ENCODE assay signal across 8 mouse cellular contexts in the genomic region with DNA sequence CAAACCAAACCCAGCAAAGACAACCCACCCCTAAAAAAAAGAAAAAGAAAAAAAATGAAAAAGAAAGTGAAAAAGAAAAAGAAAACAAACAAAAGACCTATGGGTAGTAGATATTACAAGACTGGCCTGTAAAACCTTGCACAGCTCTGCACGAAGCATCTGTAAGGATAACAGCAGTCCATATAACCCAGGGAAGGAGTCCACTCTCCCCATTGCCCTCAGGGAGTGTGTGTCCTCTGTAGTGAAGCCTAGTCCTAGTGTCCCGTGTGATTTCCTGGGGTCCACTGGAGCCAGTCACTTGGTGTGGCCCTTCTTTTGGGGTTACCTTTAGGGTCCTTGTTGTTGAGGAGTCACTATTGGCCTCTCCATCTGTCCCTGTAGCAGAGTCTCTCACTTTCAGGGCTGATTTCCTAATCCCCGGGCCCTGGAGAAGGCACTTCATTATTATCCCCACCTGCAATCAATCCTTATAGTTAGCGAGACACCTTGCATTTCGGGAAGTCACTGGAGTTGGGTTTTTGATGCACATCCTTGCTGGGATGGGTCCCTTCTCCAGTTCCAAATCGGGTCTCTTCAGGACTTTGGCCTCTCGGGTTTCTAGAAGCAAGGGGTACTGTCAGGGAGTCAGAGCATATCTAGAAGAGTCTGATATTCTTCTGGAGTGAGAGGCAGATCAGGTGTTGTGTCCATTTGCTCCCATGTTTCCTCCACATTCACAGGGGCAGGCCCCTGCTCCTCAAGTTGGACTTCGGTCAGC. TPM values are rescaled to one million over a fixed set of nuclear protein-coding genes. Genes with fewer than 3 reads are reported as not detected.
DNase-seq lines count a peak whose midpoint lies in the region; ATAC-seq lines count a peak whose summit lies in the region.
"Not testable (repeated sequence)": the region's sequence is repeated elsewhere in the genome, so short reads cannot be mapped to it uniquely, and the experiment has no call there.

No protein-coding gene starts in this region.

- H3K27ac ChIP-seq in hindbrain, embryonic 13.5 days: not testable (repeated sequence)

- H3K4me2 ChIP-seq in hindbrain, embryonic 13.5 days: not testable (repeated sequence)

- H3K9me3 ChIP-seq in hindbrain, embryonic 13.5 days: peaks cover 10% of the 10 kb centered on the region

- peak; percentile 83 for ATAC-seq in hindbrain, embryonic 13.5 days (ENCODE audit: low FRiP score)

- not testable (repeated sequence) for H3K9ac ChIP-seq in hindbrain, embryonic 13.5 days

- not testable (repeated sequence) for H3K4me1 ChIP-seq in hindbrain, embryonic 13.5 days (replicated peaks)

- not testable (repeated sequence) for H3K36me3 ChIP-seq in hindbrain, embryonic 13.5 days

- not testable (repeated sequence) for H3K27me3 ChIP-seq in hindbrain, embryonic 13.5 days

- WGBS in hindbrain, embryonic 13.5 days: 85% methylated on average over 8 of the region's 8 CpGs

- peak; percentile 20 for DNase-seq in Muller cell, postnatal 12 days (ENCODE audit: inconsistent ontology term)
- peak; percentile 72 to 85 for DNase-seq in cerebellum, postnatal 4 days (ENCODE audit: low spot score in 2 of 2)
- DNase-seq in gastrocnemius, postnatal 10 days: peak; percentile 56
- peak; percentile 51 to 61 for DNase-seq in left cerebral cortex, adult 18-20 months (ENCODE audit: low spot score in 2 of 2)
- DNase-seq in lung, postnatal 4 days: peak; percentile 69 to 72
- peak; percentile 31 for DNase-seq in retina, postnatal 1 day
- DNase-seq in thymus, postnatal 4 days: peak; percentile 40

- H3K4me3 ChIP-seq in hindbrain, embryonic 13.5 days: not testable (repeated sequence)

RNA-seq across cellular contexts. Expression of a gene that starts 2.7 kb away (rescaled TPM):
- not detected for total RNA-seq in gastrocnemius, postnatal 10 days (2021)
- not detected in 2 replicates for polyA plus RNA-seq in hindbrain, embryonic 13.5 days (2015; fragmentation: Nextera tagmentation; extraction: Ambion mirVana)
- not detected for total RNA-seq in left cerebral cortex, adult 18-20 months (2021)

RNA-seq across cellular contexts. Expression of a gene that starts 6.7 kb away (rescaled TPM):
- not detected for total RNA-seq in gastrocnemius, postnatal 10 days (2021)
- polyA plus RNA-seq in hindbrain, embryonic 13.5 days (2015; fragmentation: Nextera tagmentation; extraction: Ambion mirVana): not detected in 2 replicates
- not detected for total RNA-seq in left cerebral cortex, adult 18-20 months (2021)

RNA-seq across cellular contexts. Expression of a gene that starts 14.4 kb away (rescaled TPM):
- not detected for total RNA-seq in gastrocnemius, postnatal 10 days (2021)
- not detected in 2 replicates for polyA plus RNA-seq in hindbrain, embryonic 13.5 days (2015; fragmentation: Nextera tagmentation; extraction: Ambion mirVana)
- not detected for total RNA-seq in left cerebral cortex, adult 18-20 months (2021)

RNA-seq across cellular contexts. Expression of a gene that starts 16.1 kb away (rescaled TPM):
- total RNA-seq in gastrocnemius, postnatal 10 days (2021): 10 to 100 TPM; 14.8 to 16.9 TPM
- polyA plus RNA-seq in hindbrain, embryonic 13.5 days (2015; fragmentation: Nextera tagmentation; extraction: Ambion mirVana): 88.4 and 99.6 TPM in 2 replicates
- total RNA-seq in left cerebral cortex, adult 18-20 months (2021): 10 to 100 TPM; 90.8 to 92.0 TPM

Comparison
In these comparisons a context has a peak if more than half of its experiments do, and no peak if none do; other contexts are left out.
1. DNase-seq: peak in every context shown above with its lines; median percentile 78 in cerebellum, postnatal 4 days; 70 in lung, postnatal 4 days; 56 in gastrocnemius, postnatal 10 days; 56 in left cerebral cortex, adult 18-20 months; 40 in thymus, postnatal 4 days; 31 in retina, postnatal 1 day; 20 in Muller cell, postnatal 12 days.